Mouse (Mus musculus): ENCODE measurements around the gene Tfec.

Gene Tfec

DNA sequence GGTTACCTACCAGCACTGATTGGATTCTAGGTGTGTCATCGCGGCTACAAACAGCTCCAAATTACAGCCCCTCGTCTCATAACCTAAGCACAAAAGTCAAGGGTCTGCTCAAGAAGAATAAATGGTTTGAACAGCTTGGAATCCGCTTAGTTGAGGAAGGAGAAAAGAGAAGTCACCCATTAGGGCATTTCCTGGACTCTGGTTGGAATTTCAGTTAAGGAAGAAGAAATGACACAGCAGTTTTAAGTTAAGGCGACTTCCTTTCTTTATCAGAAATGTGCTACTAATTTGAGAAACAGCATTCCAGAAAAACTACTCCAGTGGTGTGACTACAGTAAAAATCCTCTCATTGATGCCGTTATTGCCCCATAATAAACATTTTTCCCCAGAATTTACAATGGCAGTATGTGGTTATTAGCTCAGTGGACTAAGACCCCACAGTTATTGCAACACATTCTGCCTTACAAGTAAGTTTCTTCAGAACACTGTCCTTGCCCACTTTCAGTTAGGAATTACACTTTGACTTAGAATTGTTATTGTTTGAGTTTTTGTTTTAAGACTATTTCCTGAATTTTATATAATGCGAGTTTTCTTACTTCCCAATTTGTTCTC is at the start of gene Tfec:
Tfec (minus strand) TSS at position 191 of the 612 bp plus-strand sequence.
- DNase-seq = no peak

- no peak for DNase-seq
Measured at GRCm38 (mm10) chr6:16947837-16948236, 49.6 kb upstream of the Tfec start.

- no peak for DNase-seq
Measured at GRCm38 (mm10) chr6:16943513-16943912, 45.3 kb upstream of the Tfec start.

DNA sequence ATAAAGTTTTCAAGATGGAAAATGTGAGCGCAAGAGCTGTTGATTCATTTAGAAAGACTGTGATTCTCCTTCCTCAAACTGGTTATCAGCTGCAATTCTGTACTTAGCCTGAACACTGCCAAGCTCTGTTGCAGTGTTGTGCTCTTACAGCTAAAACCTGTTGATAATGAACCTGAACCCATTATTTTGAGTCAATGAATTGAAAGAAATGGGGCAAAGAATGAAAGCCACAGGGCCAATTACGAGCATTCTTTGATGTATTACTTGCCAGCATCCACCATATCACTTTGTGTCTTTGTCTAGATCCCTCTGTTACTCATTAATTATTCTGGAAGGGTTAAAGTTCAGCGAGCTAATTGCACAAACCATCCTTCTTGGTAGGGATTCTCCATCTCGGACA is 44.2 kb upstream of the Tfec start:
- DNase-seq = no peak

DNA sequence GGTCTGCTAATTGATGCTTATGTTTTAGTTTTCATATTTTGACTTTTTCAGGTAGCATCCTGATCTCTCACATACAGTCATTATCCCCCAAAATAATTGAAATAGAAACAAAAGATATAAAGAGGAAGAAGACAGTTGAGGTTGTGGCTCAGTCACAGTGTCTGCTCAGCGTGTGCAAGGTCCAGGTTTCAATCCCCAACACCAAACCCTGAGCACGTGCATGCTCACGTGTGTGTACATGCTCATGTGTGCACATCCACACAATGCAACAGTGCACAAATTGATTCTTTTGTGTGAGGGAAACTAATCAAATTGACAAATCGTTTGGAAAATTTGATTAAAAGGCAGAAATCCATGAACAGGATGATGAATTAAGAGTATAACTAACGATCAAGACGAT is 32.8 kb upstream of the Tfec start:
- DNase-seq = no peak

DNA sequence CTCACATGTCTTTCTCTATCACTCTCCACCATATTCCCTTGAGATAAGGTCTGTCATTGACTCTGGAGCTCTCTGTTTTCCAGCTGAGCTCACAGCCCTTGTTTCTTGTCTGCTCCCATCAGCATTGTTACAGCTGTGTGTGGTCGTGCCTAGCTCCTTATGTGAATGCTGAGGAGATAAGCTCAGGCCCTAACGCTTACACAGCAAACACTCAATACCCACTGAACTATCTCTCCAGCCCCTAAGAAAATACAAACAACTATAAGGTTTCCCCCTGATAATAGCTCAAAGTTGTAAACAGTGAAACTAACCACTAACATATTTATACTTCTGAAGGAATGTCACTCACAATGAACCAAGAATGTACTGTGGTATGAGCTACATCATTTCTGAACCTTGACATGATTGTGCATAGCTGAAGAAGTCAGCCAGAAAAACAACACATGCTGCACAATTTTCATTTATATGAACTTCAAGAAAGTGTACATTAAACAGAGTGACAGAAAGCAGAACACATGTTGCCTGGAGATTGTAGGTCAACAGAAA is 21.9 kb upstream of the Tfec start:
- DNase-seq = no peak

GRCm38 (mm10) chr6:16891819-16892218 is 6.4 kb downstream of the Tfec start:
- no peak for DNase-seq

GRCm38 (mm10) chr6:16883537-16884307 is 14.5 kb downstream of the Tfec start:
- no peak for DNase-seq

GRCm38 (mm10) chr6:16874021-16874542 is 24.2 kb downstream of the Tfec start:
- no peak for DNase-seq

GRCm38 (mm10) chr6:16870067-16870466 is 28.2 kb downstream of the Tfec start:
- DNase-seq = no peak

DNA sequence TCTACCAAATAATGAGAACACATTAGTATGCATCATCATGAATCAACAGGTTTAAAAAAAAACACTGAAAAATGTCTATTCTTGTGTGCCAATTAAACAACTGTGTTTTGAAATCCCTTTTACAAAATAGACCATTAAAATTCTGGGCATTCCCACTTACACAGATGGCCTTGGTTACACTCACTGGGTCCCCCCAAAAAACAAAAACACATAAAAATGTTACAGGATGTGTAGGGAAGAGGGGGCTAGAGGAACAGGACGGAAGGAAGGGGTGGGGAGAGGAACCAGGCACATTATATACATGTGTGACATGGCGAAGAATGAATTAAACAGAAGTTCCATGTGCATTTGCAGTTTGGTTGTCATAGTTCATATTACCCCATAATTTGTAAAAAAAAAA is 29.9 kb downstream of the Tfec start:
- no peak for DNase-seq

DNA sequence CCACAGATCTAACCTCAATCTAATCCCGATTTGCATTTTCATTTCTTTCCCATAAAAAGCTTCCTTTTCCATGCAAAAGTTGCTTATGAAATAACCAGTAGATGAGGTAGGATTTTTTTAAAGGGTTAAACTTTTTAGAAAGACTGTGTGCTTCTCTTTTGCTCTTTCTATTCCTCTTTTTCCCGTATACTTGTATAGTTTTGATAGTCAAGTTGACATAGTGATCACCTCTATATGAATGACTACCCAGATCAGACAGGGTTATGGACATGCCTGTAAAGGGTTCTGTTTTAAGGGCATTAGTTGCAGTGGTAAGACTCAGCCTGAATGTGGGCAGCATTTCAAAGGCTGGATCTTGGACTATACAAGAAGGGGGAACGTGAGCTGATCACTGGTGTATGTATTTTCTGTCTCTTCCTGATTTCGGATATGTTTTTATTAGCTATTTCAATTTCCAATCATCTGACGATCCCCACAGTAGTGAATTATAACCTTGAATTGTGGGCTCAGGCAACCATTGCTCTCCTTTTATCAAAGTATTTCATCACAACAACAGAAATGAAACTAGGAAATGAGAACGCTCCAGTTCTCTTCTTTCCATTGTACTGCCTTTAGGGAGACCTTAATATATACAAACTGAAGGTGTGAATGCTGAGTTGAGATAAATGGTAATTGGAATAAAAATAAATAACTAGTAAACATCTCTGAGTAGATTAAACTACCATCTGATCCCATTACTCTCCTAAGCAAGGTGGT is 35.3 kb downstream of the Tfec start:
- DNase-seq = no peak

GRCm38 (mm10) chr6:16862050-16862449 is 36.2 kb downstream of the Tfec start:
- no peak for DNase-seq

GRCm38 (mm10) chr6:16855879-16856545 is 42.2 kb downstream of the Tfec start:
- no peak for DNase-seq

GRCm38 (mm10) chr6:16854977-16855376 is 43.3 kb downstream of the Tfec start:
- no peak for DNase-seq

- no peak for DNase-seq
Measured at GRCm38 (mm10) chr6:16846521-16846920, 51.7 kb downstream of the Tfec start.

DNA sequence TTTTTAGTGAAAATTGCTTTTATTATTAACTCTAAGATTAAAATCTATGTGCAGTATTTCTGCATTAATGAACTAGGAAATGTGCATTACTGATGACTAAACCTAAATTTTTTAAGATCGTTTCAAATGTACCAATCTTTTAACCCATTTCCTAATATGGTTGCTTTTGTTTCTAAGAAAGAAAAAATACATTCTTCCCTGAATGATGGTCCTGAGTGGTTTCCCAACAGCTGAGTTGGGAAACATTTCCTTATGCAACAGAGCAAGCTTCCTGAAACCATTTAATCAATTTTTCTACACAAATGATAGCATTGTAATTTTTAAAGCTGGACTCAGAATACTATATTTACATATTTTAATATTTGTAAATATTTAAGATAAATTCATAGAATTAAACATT is 62.6 kb downstream of the Tfec start:
- DNase-seq = no peak

DNA sequence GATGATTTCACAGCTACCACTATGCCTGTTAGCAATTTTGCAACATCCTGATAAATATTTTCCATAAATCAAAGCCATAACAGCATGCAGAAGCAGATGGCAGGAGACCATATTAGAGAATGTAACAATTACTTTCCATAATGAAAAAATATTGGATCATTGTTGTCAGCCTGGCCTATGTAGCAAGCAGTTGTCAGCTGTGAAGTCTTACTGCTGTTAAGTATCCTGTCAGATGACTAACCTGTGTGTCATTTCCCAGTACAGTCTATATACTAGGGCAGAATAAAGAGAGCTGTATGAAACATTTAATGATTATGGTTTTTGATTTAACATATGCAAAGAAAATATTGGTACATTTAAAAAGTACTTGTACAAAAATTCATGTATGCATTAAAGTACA is 69.9 kb downstream of the Tfec start:
- DNase-seq = no peak

- no peak for DNase-seq
Measured at GRCm38 (mm10) chr6:16821985-16822384, 76.3 kb downstream of the Tfec start.

DNA sequence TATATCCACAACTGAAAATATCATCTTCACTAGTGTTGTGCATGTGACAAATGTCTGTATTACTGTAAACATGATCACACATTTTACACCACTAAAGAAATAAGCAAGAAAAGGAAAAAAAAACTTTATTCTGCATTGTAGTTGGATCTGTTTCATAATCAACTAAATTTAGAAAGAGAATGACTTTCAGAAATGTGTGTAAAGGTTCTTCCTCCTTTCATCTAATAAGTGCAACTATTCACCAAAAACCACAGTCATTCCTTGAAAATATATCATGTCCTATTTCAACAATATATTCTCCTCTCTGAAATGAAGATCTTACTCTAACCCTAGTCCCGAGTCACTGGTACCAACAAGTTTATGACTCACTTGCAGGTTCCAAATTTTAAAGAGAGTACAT is 91.9 kb downstream of the Tfec start:
- no peak for DNase-seq

DNA sequence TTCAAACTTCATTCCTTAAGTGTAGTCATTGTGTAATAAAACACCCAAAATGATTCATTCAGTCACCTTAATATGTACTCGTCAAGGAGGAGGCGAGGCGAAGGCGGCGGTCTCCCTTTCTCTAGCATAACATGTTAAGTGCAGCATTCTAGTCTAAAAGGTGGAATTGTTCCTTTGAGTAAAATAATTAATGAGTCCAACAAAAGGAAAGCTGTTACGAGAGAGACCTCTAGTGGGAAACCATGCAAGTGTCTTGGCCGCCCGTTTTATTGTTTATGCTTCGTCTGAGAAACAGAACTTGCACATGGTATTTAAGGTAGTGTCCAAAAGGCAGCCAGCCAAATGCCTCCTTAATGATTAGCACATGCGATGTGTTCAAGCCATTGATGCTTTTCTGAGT is 100.6 kb downstream of the Tfec start:
- no peak for DNase-seq

DNA sequence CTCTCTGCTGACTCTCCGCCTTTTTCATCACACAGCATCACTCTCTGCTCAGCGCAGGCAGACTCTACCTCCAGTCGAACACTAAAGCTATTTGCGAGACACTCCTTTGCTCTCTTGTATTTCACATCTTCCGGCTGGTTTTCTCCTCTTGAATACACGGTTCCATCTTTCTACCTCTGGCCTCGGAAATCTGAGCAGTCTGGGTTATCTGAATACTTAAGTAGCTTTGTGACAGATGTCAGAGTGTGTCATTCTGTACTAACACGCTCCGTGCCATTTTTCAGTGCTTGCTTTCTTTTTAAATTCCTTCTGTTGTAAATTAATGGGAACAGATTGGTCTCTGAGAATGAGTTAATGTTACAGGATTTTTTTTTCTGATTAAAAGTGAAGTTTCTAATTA is 101.3 kb downstream of the Tfec start:
- no peak for DNase-seq

GRCm38 (mm10) chr6:16794036-16794435 is 104.2 kb downstream of the Tfec start:
- no peak for DNase-seq
